Mouse (Mus musculus) lung, postnatal 4 days (tissue): ENCODE data around the gene Tacc2.

ENCODE experiments used
- DNase-seq, 2 experiments: peaks; one replicate each; pipeline ENCODE4 v3.0.0; 2021

The Tacc2 gene

DNA sequence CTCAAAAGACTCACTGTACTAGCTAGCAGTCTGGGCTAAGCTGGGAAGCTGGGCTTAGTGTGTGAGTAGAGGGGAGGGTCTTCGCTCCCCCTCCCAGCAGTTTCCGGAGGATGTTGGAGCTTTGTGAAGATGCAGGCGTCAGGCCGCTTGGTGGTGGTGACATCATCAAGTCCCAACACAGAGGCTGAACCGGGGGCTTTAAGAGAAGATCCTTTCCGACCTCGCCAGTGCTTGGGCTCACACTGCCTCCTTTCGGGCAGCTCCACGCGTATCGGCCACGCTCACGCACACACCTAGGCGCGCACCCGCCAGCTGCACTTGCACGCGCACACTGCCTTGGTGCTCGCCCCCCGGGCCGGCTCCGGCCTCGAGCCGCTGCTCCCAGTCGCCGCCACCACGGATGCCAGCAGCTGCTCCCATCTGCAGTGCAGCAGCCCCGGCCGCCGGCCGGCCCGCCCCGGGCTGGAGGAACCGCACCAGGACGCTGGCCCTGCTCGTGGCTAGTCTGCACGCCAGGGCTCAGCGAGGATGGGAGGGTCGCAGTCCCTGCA lies 115.2 kb downstream of the Tacc2 start:
- DNase-seq = peak; percentile 77 to 85

DNA sequence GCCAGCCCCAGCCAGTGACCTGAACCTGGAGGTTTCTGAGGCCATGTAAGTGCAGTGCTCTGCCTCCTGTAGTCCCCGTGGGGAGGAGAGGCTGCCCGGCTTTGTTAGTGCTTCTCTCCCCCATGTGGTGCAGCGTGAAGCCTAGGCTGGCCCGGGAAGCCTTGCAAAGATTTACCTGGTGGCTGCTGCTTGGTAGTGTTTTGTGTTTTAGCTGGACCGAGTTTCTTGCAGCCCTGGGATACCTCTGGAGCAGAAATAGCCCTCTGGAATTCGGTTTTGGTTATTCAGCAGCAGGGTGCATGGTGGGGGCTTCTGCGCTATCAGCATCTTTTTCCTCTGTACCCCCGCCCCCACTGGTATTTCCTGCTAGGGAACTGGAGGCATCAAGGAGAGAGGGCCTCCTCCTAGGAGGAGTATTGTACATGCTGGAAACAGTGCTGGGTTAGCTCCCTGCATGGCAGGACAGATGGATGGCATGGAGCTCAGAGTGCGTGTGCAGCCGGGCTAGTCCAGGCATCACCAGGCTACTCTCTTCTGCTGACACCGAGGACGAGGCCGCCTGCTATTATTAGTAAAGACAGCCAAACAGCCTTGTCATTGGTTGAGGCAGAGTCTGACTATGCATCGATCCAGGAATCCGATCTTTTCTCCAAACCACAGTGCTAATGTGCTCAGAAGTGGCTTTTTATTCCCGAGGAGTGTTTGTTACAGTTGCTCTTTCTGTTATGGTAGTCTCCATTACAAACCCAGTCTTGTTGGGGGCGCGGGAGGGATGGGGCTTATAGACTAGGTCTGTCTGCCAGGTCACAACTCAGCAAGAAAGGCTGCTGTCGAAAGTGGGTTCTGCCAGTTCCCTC lies 115.9 kb downstream of the Tacc2 start:
- peak in 1 of 2 experiments; percentile 35 for DNase-seq

DNA sequence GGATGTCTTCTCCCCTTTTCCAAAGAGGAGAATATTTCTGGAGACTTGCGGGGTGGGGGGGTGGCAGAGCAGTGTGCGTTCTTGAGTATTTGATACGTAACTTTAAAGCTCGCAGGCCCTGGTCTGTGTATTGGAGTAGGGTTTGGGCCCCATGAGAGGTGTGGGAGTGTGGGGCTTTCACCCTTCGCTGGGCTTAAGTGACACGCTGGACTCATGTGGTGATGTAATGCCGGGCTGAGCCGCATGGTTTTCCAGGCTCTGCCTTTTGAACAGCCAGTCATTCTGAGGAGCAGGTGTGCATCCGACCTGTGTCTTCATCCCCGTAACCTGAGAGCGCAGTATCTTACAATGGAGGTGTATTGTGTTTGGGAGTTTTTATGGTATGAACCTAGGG lies 116.6 kb downstream of the Tacc2 start:
- no peak for DNase-seq

DNA sequence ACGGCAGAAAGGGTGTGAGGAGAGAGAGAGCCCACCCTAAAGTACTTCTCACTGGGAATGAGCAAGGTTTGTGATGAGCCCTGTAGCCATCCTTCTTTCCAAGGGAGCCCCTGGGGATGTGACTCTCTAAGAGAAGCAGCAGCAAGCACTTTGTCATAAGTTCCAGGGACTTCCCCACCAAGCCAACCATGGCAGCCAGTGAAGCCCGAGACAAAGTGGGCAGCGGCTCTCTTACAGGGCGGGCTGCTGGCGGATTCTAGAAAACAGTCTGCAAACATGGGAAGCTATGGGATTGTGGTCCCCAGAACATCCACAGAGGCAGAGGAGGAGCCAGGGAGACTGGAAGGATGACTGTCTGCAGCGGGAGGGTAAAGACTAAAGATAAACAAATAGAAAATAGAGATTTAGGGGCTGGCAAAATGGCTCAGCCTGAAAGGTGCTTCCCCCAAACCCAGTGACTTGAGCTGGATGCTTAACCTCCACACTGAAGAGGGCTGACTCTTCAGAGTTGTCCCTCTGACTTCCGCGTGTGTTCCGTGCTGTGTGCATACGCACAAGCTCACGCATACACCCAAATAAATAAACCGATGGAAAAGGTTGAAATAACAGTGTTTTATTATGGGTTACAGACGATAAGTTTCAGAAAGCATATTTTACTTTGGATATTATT lies 118.6 kb downstream of the Tacc2 start:
- DNase-seq = no peak

DNA sequence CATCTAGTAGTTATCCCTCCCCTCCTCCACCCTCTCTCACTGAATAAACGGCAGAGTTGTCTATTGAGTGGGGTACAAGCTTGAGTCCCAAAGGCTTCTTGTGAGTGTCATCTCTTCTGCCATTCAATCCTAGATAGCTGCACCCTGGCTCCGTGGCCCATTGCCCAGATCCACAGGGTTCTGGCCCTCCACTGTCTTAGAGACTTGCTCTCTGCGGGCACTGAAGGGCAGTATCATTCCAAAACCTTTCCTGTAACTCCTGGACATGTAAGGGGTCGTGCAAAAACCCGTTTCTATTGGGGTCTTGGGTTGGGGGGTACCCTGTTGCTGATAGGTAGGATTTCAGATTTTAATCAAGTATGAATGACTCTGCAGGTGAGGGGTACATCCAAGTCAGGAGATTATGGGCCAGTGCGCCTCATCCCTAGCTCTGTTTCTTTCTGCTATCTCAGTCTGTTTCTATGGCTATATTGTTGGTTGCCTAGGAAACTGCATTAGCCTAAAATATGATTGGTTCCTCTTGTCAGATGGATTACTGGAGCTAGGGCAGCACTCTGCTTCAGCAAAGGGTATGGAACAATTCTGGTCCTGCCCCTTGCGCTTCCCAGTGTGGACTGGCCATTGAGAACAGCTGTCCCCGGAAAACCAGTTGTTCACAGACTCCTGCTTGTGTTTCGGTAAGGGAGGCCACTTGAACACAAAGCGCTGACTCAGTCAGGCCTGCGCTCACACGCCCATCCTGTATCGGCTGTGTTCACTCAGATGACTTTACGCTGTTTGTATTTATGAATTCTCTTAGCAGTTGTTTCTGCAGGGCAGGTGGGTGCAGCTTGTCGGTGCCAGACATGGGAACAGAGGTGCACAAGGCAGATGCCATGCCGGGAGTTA lies 119.4 kb downstream of the Tacc2 start:
- DNase-seq = no peak

DNA sequence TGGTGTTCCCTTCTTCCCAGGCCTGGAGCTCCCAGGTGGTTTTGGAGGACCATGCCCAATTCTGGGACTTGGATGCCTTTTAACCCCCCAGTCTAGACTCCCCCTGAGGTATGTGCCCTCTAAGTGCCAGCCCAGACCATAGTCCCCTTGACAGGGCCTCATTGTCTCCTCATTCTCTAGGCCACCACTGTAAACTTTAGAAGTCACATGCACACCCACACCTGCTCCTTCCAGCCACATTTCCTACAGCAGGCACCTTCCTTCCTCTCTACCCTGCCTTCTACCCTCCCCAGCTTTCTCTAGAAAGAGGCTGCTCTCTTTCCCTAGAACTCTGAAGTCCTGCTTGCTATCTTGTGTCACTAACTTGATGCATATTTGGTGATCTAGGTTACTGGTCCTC lies 121.2 kb downstream of the Tacc2 start:
- no peak for DNase-seq

DNA sequence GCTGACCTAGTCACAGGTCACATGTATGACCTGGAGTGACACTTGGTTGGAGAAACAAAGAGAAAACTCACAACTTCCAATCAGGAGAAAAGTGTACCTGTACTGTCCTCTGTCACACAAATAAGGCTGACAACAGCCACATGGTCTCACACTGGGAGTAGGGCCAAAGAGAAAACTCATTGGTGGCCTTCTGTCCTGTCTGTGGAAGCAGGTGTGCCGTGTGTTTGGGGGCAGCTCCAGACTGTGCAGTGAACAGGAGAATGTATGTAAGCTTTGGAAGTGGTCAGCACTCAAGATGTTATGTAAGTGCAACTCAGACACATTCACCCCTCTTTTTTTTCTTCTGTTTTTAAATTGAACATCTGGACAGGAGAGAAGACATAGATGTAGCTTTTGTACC lies 124.1 kb downstream of the Tacc2 start:
- no peak for DNase-seq

DNA sequence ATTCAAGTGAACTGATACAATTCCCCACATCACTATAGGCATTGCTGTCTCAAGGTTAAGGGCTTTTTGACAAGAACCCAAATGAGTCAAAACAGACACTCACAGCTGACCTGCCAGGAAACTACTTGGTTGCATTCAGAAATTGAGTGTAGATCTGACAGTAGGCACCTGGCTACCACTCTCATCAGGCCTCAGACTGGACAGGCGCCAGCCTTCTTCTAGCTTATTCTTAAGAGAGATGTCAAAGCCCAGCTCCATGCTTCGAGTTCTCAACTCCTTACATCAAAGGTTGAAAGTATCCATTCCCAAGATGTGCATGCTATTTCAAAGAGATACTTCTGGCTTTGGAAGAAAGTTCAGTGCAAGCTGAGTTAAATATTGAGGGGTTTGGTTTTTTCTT lies 128.0 kb downstream of the Tacc2 start:
- no peak for DNase-seq

DNA sequence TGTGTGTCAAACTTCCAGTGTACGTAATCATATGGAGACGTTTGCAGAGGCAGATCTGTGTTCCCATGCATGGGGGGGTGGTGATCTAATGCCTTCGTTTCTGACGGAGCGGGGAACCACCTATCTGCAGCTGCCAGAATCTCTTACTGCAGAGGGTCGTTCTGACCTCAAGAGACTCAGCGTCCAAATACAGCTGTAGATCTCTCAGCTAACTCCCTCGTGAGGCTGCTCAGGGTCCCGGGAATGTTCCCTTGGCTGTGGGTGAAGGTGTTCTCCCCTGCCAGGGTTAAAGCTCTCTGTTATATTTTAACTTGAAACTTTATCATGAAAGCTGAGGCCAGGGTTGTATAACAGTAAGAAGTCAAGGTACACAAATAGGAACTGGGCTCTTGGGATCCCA lies 131.7 kb downstream of the Tacc2 start:
- DNase-seq = no peak

DNA sequence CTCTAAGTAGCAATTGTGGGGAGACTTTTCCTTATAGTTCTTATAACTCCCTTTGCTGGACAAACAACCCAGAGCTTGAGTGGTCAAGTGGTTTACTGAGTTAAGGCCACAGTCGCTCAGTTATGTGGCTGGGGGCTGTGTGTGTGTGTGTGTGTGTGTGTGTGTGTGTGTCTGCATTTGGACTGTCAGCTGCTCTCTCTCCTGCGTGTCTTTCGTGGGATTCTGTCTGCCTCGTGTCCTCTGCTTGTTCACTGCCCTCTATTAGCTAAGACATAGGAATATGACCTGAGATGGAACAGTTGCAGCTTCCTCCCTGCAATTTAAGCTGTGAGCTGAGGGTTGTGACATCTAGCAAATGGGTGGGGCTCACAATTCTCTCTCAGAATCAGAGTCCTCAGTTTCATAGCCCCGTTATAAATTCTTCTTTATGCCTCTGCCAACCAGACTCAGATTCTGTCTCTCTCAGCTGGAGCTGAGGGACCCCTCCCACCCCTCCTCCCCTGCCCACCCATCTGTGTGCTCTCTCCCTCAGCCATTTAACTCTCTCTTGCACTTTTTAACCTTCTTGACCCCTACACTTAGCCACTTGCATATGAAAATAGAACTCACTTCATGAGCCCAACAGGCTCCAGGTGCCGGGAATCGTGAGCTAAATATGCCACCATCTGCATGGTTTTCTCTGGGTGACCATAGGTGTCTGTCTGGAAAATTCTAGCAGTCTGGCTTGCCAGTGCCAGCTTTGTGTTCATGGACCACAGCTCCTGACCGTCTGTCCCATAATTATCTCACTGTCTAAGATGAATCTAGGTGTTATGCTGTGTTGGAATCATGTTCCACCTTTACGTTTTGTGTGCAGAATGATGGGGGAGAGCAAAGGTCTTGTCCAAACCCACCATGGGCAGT lies 132.4 kb downstream of the Tacc2 start:
- DNase-seq = no peak

DNA sequence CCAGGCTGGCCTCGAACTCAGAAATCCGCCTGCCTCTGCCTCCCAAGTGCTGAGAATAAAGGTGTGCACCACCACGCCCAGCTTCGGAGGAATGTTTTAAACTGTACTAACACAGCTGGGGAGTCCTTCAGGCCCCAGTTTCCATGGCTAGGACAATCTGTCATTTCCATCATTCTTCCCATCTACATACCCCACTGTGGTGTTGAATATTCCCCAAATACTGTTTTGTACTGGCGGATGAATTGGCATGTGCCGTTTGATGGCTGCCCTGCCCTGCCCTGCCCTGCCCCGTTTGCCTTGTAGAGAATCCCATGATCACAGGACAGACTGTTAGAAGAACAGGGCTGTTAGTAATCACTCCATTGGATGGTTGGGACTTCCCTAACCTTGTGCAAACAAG lies 134.6 kb downstream of the Tacc2 start:
- DNase-seq = no peak

DNA sequence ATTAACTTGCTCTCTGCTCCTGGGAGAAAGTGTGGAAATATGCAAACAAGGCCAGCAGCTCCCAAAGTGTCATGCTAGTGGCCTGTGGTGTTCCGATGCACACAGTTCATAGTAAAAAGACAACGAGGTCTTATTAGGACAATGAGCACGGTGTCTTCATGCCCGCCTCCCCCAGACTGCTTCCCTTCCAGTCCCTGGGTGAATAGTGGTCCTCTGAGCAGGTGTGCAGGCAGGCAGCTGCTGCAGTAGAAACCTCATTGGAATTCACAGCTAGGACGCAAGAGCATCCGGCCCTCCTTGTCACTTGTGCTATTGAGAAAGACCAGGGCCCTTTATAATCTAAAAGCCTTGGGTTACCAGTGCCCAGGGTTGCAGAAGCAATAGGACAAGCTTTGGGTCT lies 136.1 kb downstream of the Tacc2 start:
- no peak for DNase-seq

DNA sequence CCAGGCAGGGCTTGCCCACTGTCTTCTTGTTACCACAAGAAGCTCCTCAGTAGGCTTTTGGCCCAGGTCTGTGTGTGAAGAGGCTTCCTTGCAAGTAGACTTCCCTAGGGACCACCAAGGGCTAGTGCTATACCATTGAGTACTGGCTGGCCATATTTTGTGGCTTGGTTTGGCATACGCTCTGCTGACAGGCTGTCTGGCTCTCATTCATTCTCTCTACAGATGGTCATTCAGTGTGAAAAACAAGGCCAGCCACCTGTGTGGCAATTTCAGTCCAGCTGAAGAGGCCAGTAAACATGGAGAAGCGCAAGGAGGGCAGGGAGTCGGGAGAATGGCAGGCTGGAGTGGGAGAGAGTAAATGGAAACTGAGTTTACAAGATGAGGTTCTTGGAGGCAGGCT lies 138.2 kb downstream of the Tacc2 start:
- DNase-seq = no peak

DNA sequence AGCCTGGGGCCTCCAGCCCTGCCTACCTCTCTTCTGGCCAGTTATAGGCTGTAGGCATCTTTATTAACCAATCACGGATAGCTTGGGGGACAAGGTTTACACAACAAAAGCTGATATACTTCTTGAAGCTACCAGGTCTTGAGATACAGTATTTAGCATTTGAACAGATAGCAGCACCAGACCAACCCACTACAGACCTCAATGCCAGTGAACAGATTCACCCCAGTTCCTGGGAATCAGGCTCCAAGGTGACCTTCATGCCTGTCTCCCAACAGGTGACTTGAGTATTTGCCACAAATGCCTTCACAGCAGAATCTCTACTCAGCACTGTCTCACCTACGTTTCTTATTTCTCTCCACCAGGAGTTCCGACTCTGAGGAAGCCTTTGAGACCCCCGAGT lies 139.1 kb downstream of the Tacc2 start:
- no peak for DNase-seq

DNA sequence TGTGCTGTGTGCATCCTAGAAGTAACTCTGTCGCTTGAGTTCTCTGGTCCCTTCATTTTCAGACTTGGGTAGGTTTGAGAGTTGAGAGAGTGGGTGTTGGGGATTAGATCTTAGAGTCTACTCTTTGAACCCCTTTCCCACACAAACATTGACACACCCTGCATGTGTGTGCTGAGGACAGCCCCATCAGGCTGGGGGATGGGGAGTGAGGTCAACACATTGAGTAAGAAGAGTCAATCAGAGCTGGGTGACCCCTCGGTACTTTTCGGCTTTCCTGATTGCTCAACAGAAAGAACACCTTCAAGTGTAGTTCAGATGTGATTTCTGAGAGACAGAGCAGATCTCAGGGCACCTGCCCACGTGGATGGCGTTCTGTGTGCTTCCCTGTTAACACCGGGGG lies 139.8 kb downstream of the Tacc2 start:
- no peak for DNase-seq

DNA sequence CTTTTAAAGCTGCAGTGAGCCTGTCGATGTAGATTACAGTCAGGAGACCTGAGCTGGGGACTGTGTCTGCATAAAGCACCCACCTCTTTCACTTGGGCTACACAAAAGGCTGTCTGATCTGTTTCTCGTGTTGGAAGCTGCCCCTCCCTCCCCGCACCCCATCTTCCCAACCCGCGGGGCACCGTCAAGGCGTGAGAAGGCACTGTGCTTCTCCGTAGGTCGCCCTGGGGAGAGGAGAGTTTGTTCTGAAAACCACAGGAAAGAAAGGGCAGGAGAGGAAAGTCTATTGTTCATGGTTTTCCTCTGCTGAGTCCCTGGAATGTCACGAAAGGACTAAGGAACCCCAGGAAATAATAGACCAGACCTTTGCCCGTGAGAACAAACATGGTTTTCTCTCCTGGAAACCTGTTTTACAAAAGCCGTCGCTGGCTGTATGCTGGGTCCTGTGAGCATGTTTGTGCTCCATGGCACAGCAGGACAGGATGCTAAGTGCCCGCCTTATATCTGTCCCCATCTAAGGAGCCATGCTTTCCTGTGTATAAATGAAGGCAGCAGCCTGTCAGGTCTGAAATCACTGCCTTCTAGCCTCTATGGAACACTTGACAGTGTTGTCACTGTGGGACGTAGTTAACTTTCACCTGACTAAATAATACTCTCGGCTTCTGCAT lies 142.8 kb downstream of the Tacc2 start:
- no peak for DNase-seq

DNA sequence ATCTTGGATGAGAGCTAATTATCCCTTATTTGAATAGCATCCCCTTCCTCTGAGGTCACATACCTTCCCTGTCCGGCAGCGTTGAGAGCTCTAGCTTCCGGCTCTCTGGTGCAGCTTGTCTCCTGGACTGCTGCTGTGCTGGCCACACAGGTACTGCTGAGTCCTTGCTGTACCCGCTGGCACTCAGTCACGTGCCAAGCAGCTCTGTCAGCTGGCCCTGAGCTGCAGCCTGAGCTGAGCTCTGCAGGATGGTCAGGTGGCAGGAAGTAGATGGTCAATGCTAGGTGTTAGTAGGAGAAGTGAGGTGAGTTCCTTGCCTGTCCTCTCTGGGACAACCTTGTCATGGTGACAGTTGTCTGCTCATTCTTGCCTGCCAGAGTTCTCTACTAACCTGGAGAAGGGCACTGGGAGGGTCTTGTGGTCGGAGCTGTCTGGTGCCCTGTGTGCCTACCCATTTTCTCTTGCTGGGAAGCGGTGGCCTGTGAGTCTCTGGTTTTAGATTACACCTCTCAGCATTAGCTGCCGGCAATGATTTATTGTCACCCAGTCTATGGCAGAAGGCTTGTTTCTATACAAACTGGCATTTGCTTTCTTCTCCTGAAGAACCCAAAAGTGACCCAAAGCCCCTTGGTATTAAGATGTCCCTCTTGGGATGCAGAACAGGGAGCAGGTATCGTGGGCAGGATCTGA lies 143.6 kb downstream of the Tacc2 start:
- DNase-seq = no peak

DNA sequence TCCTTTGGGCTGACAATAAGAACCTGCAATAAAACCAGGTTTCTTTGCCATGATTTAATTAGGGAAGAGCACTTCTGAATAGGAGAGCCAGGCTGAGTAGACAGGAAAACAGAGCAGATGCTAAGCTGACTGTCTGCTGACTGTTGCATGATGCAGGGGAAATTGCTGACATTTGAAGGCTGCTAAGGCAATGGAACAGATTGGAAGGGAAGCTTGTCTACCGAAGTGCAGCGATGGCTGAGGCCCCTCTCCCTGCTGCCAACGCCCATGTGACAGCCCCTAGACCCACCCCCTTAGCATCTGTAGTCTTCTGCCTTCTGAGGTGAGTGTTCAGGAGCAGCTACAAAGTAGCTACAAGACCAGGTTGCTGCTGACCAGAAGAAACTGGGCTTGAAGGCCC lies 148.9 kb downstream of the Tacc2 start:
- no peak for DNase-seq

DNA sequence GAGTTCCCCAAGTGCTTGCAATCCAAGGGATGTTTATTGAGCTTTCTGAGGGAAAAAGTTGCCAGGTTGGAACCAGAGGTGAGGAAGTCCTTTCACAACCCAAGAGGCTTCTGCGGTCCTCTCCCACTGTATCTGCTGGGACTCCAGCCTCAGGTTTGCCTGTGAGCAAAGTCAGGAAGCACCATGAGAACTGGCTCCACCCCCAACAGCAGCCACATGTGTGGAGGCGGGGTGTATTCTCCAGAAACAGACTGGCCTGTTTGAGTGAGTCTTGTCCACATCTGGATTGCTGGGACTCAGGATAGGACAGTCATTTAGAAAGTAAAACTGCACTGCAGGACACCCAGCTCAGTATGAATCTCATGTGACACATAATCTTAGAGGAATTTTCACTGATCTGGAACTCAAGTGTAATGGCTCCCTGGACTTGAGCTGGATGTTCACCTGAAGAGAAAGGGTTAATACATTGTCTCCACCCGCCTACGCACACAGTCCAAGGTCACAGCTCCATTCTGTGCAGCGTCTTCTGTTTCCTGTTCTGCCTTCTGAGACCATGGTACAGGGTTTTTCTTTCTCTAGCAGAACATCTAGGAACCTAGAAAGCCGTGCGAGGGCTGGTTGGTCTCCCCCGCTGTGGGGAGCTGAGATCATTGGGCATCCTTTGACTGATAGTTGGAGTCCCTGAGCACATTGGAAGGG lies 149.6 kb downstream of the Tacc2 start:
- DNase-seq = peak in 1 of 2 experiments; percentile 17

DNA sequence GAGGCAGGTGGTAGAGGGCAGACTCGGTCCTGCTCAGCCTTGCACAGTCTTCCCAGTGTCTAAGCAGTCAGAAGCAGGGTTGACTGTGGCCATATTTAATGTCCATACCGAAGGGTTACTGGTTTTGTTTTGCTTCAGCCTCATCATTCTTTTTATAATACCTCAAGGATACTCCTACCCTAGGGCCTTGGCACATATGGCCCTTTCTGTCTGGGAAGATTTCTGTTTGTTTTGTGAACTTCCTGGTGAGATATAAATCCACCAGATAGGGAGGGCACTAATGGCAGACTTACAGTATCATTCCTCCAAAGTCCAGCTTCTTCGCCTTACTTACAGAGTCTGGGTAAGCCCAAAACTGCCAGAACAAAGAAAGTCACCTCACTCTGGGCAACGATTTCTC lies 150.3 kb downstream of the Tacc2 start:
- DNase-seq = no peak
